Mouse (Mus musculus) ES-Bruce4 (cell line): ENCODE results near the gene Nell2. TPM values are rescaled to one million over a fixed set of nuclear protein-coding genes. Genes with fewer than 3 reads are reported as not detected.

Experiments
- H3K27ac ChIP-seq: 2 replicates; pipeline ENCODE4 v1.5.1; 2012; ENCODE audit warnings: low read length, inconsistent platforms; ENCODE audit not compliant: insufficient read depth
- H3K27me3 ChIP-seq: 2 replicates; pipeline ENCODE4 v1.6.1; 2012; ENCODE audit warnings: mild to moderate bottlenecking, low read length, inconsistent platforms; ENCODE audit not compliant: control insufficient read depth, poor library complexity, insufficient read depth, severe bottlenecking
- H3K36me3 ChIP-seq: 2 replicates; pipeline ENCODE4 v1.6.1; 2012; ENCODE audit warnings: inconsistent platforms, mild to moderate bottlenecking, low read length, moderate library complexity; ENCODE audit not compliant: control insufficient read depth, poor library complexity, insufficient read depth, severe bottlenecking
- H3K4me1 ChIP-seq: one replicate; pipeline ENCODE4 v1.8.1; 2011; ENCODE audit warnings: low read length; ENCODE audit not compliant: control insufficient read depth, insufficient read depth
- H3K4me3 ChIP-seq: 2 replicates; pipeline ENCODE4 v1.5.1; 2011; ENCODE audit warnings: low read depth, mild to moderate bottlenecking, low read length
- H3K9ac ChIP-seq: 2 replicates; pipeline ENCODE4 v1.6.1; 2012; ENCODE audit warnings: low read depth, mild to moderate bottlenecking, inconsistent platforms; ENCODE audit not compliant: poor library complexity, severe bottlenecking
- H3K9me3 ChIP-seq: replicated peaks from 2 replicates; pipeline ENCODE4 v1.6.1; 2012; ENCODE audit warnings: mild to moderate bottlenecking, low read length, inconsistent platforms; ENCODE audit not compliant: control insufficient read depth, poor library complexity, insufficient read depth, severe bottlenecking
- CTCF ChIP-seq: IDR thresholded peaks from one replicate; pipeline ENCODE4 v1.8.1; 2011; ENCODE audit warnings: low read depth, low read length
- EP300 ChIP-seq: IDR thresholded peaks from 2 replicates; pipeline ENCODE4 v1.6.1; 2011; ENCODE audit warnings: low read depth, low read length; ENCODE audit not compliant: insufficient read depth
- POLR2A ChIP-seq: IDR thresholded peaks from one replicate; pipeline ENCODE4 v1.8.1; 2011; ENCODE audit warnings: low read length; ENCODE audit not compliant: insufficient read depth
- polyA plus RNA-seq: library from polyadenylated mRNA; stranded (reverse); fragments of >200 nt; gene quantifications from 2 replicates; pipeline ENCODE4 v1.2.4, GENCODE M21; 2011; ENCODE audit warnings: low read depth; ENCODE audit not compliant: missing spikeins, insufficient read depth, insufficient read length

Nell2 gene
- polyA plus RNA-seq, 1 experiment, result 0.31 TPM

DNA sequence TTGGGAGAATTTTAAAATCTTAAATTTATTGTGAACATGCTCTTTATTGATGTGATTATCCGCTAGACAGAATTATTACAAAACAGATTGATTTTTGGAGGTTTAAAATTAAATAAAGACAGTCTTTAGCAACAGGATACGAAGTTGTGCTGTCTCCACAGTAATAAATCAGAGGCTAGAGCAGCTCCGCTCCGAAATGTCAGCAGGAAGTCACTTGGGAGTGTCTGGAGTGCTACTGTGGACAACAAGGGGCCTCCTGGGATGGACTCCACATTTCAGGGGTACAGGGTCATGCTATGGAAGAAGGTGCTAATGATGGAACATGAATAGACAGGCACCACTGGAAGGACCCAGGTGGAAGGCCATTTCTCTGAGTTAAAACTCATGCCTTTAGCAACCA is 211.7 kb downstream of the Nell2 start:
- H3K27me3 ChIP-seq, result no peaks in the 10 kb centered on the region
- no peaks in the 10 kb centered on the region for H3K4me1 ChIP-seq
- no peak overlapping the region for H3K4me3 ChIP-seq
- H3K9ac ChIP-seq, result no peak overlapping the region
- TF ChIP-seq CTCF, result no peak
- no peak for TF ChIP-seq POLR2A
- TF ChIP-seq EP300, result no peak
- H3K9me3 ChIP-seq, result no peaks in the 10 kb centered on the region
- H3K27ac ChIP-seq, result no peak overlapping the region
- no peaks in the 10 kb centered on the region for H3K36me3 ChIP-seq

DNA sequence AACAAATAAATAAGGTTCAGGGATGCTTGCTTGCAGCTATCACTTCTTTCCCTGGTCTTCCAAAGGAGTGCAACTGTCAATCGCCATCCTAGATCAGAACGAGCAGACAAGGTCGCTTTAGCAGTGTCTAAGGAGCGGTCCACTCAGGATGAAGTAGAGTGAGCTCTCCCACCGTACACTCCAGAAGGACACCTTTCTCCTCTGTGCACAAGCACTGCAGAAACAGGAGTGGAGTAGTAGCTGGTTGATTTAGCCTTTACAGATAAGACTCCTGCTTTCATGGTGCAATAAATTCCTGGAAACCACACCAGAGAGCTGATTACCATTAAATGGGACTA is 213.6 kb downstream of the Nell2 start:
- H3K9ac ChIP-seq, result no peak overlapping the region
- no peaks in the 10 kb centered on the region for H3K36me3 ChIP-seq
- H3K4me3 ChIP-seq, result no peak overlapping the region
- no peaks in the 10 kb centered on the region for H3K4me1 ChIP-seq
- H3K27me3 ChIP-seq, result no peaks in the 10 kb centered on the region
- TF ChIP-seq POLR2A (no peak), CTCF (no peak), EP300 (no peak)
- H3K27ac ChIP-seq, result no peak overlapping the region
- no peaks in the 10 kb centered on the region for H3K9me3 ChIP-seq

DNA sequence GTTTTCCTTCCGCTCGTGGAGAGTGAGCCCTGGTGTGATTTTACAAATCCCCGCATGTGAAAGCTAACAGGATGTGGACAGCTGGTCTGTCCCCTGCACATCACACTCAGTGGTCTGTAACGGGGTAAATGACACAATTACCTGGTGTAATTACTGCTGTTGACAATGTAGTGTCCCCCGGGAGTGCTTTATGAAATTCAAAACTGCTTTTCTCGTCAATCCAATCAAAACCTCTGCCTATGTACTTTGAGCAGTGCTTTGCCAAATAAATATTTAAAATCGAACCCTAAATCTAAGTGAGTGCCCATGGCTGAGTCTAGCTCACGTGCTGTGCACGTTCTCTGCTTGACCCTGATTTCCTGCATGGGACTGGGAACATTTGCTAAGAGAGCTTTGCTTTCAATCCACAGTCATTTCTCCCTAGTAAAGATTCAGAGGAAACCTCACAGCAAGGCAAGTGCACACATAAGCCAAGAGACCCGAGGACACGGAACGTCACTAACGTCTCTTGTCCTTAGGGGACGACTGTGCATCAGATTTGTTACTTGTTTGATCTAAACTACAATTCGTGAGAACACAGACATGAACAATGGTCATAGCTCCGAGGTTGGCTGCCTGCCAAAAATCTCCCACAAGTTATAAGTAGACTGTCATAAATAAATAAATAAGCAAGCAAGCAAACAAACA is 214.1 kb downstream of the Nell2 start:
- H3K36me3 ChIP-seq, result no peaks in the 10 kb centered on the region
- TF ChIP-seq POLR2A, result no peak
- no peak for TF ChIP-seq EP300
- TF ChIP-seq CTCF, result no peak
- no peak overlapping the region for H3K9ac ChIP-seq
- no peaks in the 10 kb centered on the region for H3K4me1 ChIP-seq
- no peaks in the 10 kb centered on the region for H3K27me3 ChIP-seq
- H3K4me3 ChIP-seq, result no peak overlapping the region
- H3K9me3 ChIP-seq, result no peaks in the 10 kb centered on the region
- no peak overlapping the region for H3K27ac ChIP-seq

DNA sequence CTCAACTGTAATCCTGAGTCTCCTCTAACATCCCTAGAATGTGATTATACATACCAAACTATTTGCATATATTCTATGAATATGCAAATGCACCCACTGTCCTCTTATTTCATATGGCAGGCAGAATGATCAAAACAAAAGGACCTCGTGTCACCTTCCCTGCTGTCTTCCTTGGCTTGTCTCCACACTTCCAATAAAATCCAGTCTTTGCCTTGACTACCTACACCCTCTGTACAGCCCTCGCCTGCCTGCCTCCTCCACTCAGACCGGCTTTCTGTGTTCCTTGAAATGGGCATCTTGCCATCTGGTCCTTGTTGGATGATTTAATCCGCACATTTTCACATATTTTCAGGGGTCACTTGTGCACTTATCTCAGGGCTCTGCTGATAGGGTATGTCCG is 215.1 kb downstream of the Nell2 start:
- H3K36me3 ChIP-seq, result no peaks in the 10 kb centered on the region
- no peaks in the 10 kb centered on the region for H3K4me1 ChIP-seq
- H3K27ac ChIP-seq, result no peak overlapping the region
- no peaks in the 10 kb centered on the region for H3K9me3 ChIP-seq
- no peaks in the 10 kb centered on the region for H3K27me3 ChIP-seq
- no peak overlapping the region for H3K9ac ChIP-seq
- no peak overlapping the region for H3K4me3 ChIP-seq
- TF ChIP-seq EP300, result no peak
- no peak for TF ChIP-seq POLR2A
- TF ChIP-seq CTCF, result no peak

DNA sequence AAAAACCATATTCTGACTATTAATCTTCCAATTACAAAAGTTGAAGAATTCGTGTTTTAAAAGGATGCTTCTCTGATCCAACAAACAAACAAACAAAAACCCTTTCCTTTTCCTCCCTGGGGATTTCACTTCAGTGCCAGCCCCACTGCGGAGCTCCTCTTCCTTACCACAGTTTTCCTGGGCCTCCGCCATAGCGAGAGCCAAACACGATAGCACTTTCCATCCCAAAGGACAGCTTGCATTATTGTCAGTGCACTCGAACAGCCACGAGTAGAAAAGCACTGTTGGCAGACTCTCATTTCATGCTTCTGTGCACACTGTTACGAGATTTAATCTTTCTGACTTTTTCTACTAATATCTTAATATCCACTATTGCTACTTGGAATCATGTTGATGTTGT is 224.3 kb downstream of the Nell2 start:
- Histone ChIP-seq H3K4me3 (no peak overlapping the region), H3K27me3 (no peaks in the 10 kb centered on the region), H3K4me1 (no peaks in the 10 kb centered on the region), H3K9me3 (no peaks in the 10 kb centered on the region), H3K36me3 (no peaks in the 10 kb centered on the region), H3K27ac (no peak overlapping the region), H3K9ac (no peak overlapping the region)
- TF ChIP-seq CTCF (no peak), EP300 (no peak), POLR2A (no peak)

DNA sequence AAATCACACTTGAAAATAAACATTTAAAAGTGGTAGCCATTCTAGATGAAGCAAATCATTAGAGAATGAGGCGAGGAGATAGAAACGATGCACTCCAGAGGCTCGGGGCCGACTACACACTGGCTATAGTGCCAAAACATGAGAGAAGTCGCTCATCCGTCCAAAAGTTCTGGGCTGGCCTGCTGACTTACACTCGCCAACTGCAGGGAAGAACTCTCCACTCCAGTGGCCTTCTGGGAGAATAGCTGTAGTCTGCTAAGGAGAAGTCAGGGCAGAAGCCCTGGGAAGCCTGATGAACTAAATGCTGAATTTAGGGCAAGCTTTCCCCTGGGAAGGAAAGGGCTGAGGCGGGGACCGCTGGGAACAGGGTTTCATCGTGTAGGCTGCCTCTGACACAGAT is 231.8 kb downstream of the Nell2 start:
- H3K4me3 ChIP-seq, result no peak overlapping the region
- no peak overlapping the region for H3K27ac ChIP-seq
- H3K27me3 ChIP-seq, result no peaks in the 10 kb centered on the region
- no peaks in the 10 kb centered on the region for H3K4me1 ChIP-seq
- H3K36me3 ChIP-seq, result no peaks in the 10 kb centered on the region
- no peaks in the 10 kb centered on the region for H3K9me3 ChIP-seq
- TF ChIP-seq POLR2A (no peak), EP300 (no peak), CTCF (no peak)
- no peak overlapping the region for H3K9ac ChIP-seq
